Mouse (Mus musculus) heart, postnatal 0 days (tissue): ENCODE results near the gene Cenpu. TPM values are rescaled to one million over a fixed set of nuclear protein-coding genes. Genes with fewer than 3 reads are reported as not detected.

Experiments
- ATAC-seq: fragments of 200-750 bp; cut with Nextera tagmentation; 2 replicates; pipeline ENCODE4 v1.8.0; 2017; ENCODE audit warnings: low read depth, moderate number of reproducible peaks, moderate library complexity; ENCODE audit not compliant: insufficient read depth
- DNase-seq: peaks from one replicate; pipeline ENCODE4 v3.0.0-alpha.2; 2016; ENCODE audit warnings: low spot score
- H3K27ac ChIP-seq: fragments of 300-500 bp; sonication (generic); 2 replicates; pipeline ENCODE4 v1.5.1; 2014; ENCODE audit warnings: low read depth, mild to moderate bottlenecking
- H3K27me3 ChIP-seq: fragments of 300-500 bp; sonication (generic); 2 replicates; pipeline ENCODE4 v1.6.1; 2014; ENCODE audit warnings: low read length, mixed read lengths; ENCODE audit not compliant: control insufficient read depth, insufficient read depth
- H3K36me3 ChIP-seq: fragments of 300-500 bp; sonication (generic); replicated peaks from 2 replicates; pipeline ENCODE4 v1.6.1; 2014; ENCODE audit warnings: low read length, mixed read lengths; ENCODE audit not compliant: control insufficient read depth, insufficient read depth
- H3K4me1 ChIP-seq: fragments of 300-500 bp; sonication (generic); 2 replicates; pipeline ENCODE4 v1.6.1; 2014; ENCODE audit warnings: antibody characterized with exemption; ENCODE audit not compliant: control insufficient read depth, insufficient read depth
- H3K4me2 ChIP-seq: fragments of 300-500 bp; sonication (generic); 2 replicates; pipeline ENCODE4 v1.6.1; 2014; ENCODE audit warnings: low read depth, mild to moderate bottlenecking, low read length, moderate library complexity
- H3K4me3 ChIP-seq: fragments of 300-500 bp; sonication (generic); 2 replicates; pipeline ENCODE4 v1.5.1; 2014; ENCODE audit warnings: low read depth, low read length
- H3K9ac ChIP-seq: fragments of 300-500 bp; sonication (generic); replicated peaks from 2 replicates; pipeline ENCODE4 v1.6.1; 2014; ENCODE audit warnings: low read depth, low read length, mixed read lengths
- H3K9me3 ChIP-seq: fragments of 300-500 bp; sonication (generic); replicated peaks from 2 replicates; pipeline ENCODE4 v1.6.1; 2016; ENCODE audit warnings: low read length; ENCODE audit not compliant: control insufficient read depth
- CTCF ChIP-seq: IDR thresholded peaks from 2 replicates; pipeline ENCODE4 v1.5.1; 2016; ENCODE audit warnings: antibody characterized with exemption, control low read depth, low read depth
- EP300 ChIP-seq: IDR thresholded peaks from 2 replicates; pipeline ENCODE4 v1.6.1; 2016; ENCODE audit warnings: antibody characterized with exemption, low read depth
- WGBS: fragments of 180-500 bp; shearing (Covaris S2); extraction: QIAGEN DNeasy Blood & Tissue Kit; methylation state at CpG from one replicate; pipeline ENCODE4 v1.1.7; 2014; 5-methylcytosine and 5-hydroxymethylcytosine counted together
- polyA plus RNA-seq: library from polyadenylated mRNA; unstranded; fragments of >200 nt; fragmentation: Nextera tagmentation; extraction: Ambion mirVana; gene quantifications from 2 replicates; pipeline ENCODE4 v1.2.1, GENCODE M21; 2015
- total RNA-seq: library from RNA; depleted of rRNA; stranded (reverse); fragments of >200 nt; gene quantifications from 2 replicates; pipeline ENCODE4 v1.2.3, GENCODE M21; 2014; ENCODE audit warnings: low replicate concordance; rRNA removed

The Cenpu gene
- total and polyA plus RNA-seq, 2 experiments from 2014 or later: 1.1 to 5.3 TPM

- ATAC-seq (peak; percentile 52), DNase-seq (no peak)
- Histone ChIP-seq H3K9ac (no peak overlapping the region), H3K27ac (0 out of 2 replicates have a peak overlapping the region, but pooled peaks have one; percentile 3), H3K9me3 (no peaks in the 10 kb centered on the region), H3K4me1 (peaks cover 14% of the 10 kb centered on the region; the same call in 1 of the 2 replicates), H3K27me3 (no peaks in the 10 kb centered on the region), H3K36me3 (no peaks in the 10 kb centered on the region), H3K4me3 (no peak overlapping the region), H3K4me2 (no peak overlapping the region)
- 76% methylated on average over 9 of the region's 9 CpGs for WGBS
- TF ChIP-seq CTCF (no peak), EP300 (no peak)
Measured at GRCm38 (mm10) chr8:46622446-46623270, 70.8 kb downstream of the Cenpu start.

- ATAC-seq (no peak), DNase-seq (no peak)
- Histone ChIP-seq H3K9ac (no peak overlapping the region), H3K4me1 (0 out of 2 replicates have a peak, but pooled peaks cover 3% of the 10 kb centered on the region), H3K36me3 (peaks cover 3% of the 10 kb centered on the region), H3K27me3 (no peaks in the 10 kb centered on the region), H3K4me2 (no peak overlapping the region), H3K27ac (no peak overlapping the region), H3K9me3 (no peaks in the 10 kb centered on the region), H3K4me3 (no peak overlapping the region)
- TF ChIP-seq CTCF: no peak
- TF ChIP-seq EP300: no peak
- WGBS: 42% methylated on average over 1 of the region's 1 CpGs
Measured at GRCm38 (mm10) chr8:46625166-46625565, 73.3 kb downstream of the Cenpu start.

GRCm38 (mm10) chr8:46626642-46627041 is 74.8 kb downstream of the Cenpu start:
- 0 out of 2 replicates have a peak, but pooled peaks cover 3% of the 10 kb centered on the region for H3K4me1 ChIP-seq
- ATAC-seq: no peak
- no peak for TF ChIP-seq EP300
- no peak for TF ChIP-seq CTCF

GRCm38 (mm10) chr8:46627881-46628280 is 76.1 kb downstream of the Cenpu start:
- Histone ChIP-seq H3K36me3 (peaks cover 16% of the 10 kb centered on the region), H3K9ac (no peak overlapping the region), H3K4me1 (0 out of 2 replicates have a peak, but pooled peaks cover 3% of the 10 kb centered on the region), H3K27me3 (no peaks in the 10 kb centered on the region), H3K4me3 (no peak overlapping the region), H3K4me2 (no peak overlapping the region), H3K27ac (no peak overlapping the region), H3K9me3 (no peaks in the 10 kb centered on the region)
- DNase-seq (no peak), ATAC-seq (no peak)
- TF ChIP-seq CTCF (no peak), EP300 (no peak)
- WGBS: 74% methylated on average over 7 of the region's 7 CpGs

More at GRCm38 (mm10) chr8:46626642-46627041, 74.8 kb downstream of the Cenpu start:
- no peak overlapping the region for H3K27ac ChIP-seq
- H3K9me3 ChIP-seq: no peaks in the 10 kb centered on the region
- WGBS: 90% methylated on average over 5 of the region's 5 CpGs
- no peak overlapping the region for H3K4me2 ChIP-seq
- DNase-seq: no peak
- peaks cover 10% of the 10 kb centered on the region for H3K36me3 ChIP-seq
- H3K4me3 ChIP-seq: no peak overlapping the region
- no peak overlapping the region for H3K9ac ChIP-seq
- no peaks in the 10 kb centered on the region for H3K27me3 ChIP-seq

- H3K27ac ChIP-seq: no peak overlapping the region
- 81% methylated on average over 1 of the region's 1 CpGs for WGBS
- ATAC-seq (no peak), DNase-seq (no peak)
- no peaks in the 10 kb centered on the region for H3K9me3 ChIP-seq
- TF ChIP-seq CTCF: no peak
- no peak for TF ChIP-seq EP300
- no peaks in the 10 kb centered on the region for H3K27me3 ChIP-seq
- no peak overlapping the region for H3K4me2 ChIP-seq
- H3K4me1 ChIP-seq: 0 out of 2 replicates have a peak, but pooled peaks cover 3% of the 10 kb centered on the region
- H3K36me3 ChIP-seq: peaks cover 23% of the 10 kb centered on the region
- no peak overlapping the region for H3K4me3 ChIP-seq
- no peak overlapping the region for H3K9ac ChIP-seq
Measured at GRCm38 (mm10) chr8:46628645-46629044, 76.8 kb downstream of the Cenpu start.

Other genes with a start within 250 kb of the Cenpu start
- 275 and 297 TPM in 2 replicates for gene Acsl1, start 81.0 kb upstream of the Cenpu start, total RNA-seq
- gene Acsl1, start 81.0 kb upstream of the Cenpu start, polyA plus RNA-seq: 271 and 291 TPM in 2 replicates
- gene Primpol, start 65.2 kb downstream of the Cenpu start, total RNA-seq: 1.7 and 2.9 TPM in 2 replicates
- 3.4 and 4.3 TPM in 2 replicates for gene Primpol, start 65.2 kb downstream of the Cenpu start, polyA plus RNA-seq
- gene Casp3, start 65.3 kb downstream of the Cenpu start, total RNA-seq: 11.8 and 20.8 TPM in 2 replicates
- gene Casp3, start 65.3 kb downstream of the Cenpu start, polyA plus RNA-seq: 28.6 and 30.4 TPM in 2 replicates
- 3.5 and 4.6 TPM in 2 replicates for gene Irf2, start 187.7 kb downstream of the Cenpu start, total RNA-seq
- 22.2 and 22.5 TPM in 2 replicates for gene Irf2, start 187.7 kb downstream of the Cenpu start, polyA plus RNA-seq